10 mouse cellular contexts compared by ENCODE assay signal in genomic region chr9:103692699-103693098, GRCm38 (mm10).
DNase-seq lines count a peak whose midpoint lies in the region; ATAC-seq lines count a peak whose summit lies in the region.
"Had no signal": no experiment of that assay in that cellular context is flagged by ENCODE, and none has a peak within 500 bp of the region (broad histone marks: within the 10 kb centered on the region; RNA-seq: fewer than 3 reads in every experiment).

No protein-coding gene starts in this region.

- H3K27me3 ChIP-seq in forebrain, embryonic 15.5 days = no peaks in the 10 kb centered on the region
- H3K27me3 ChIP-seq in forebrain, embryonic 10.5 days (ENCODE audit: poor library complexity, severe bottlenecking) = peaks cover 5% of the 10 kb centered on the region; the same call in 1 of the 2 replicates
- no peaks in the 10 kb centered on the region for H3K27me3 ChIP-seq in hindbrain, embryonic 15.5 days
- H3K27me3 ChIP-seq in limb, embryonic 12.5 days = no peaks in the 10 kb centered on the region

- no peak overlapping the region for H3K4me3 ChIP-seq in forebrain, embryonic 15.5 days
- H3K4me3 ChIP-seq in forebrain, embryonic 10.5 days = no peak overlapping the region
- no peak overlapping the region for H3K4me3 ChIP-seq in hindbrain, embryonic 15.5 days
- H3K4me3 ChIP-seq in limb, embryonic 12.5 days (replicated peaks) = no peak overlapping the region

- peak overlapping the region; percentile 64 for H3K27ac ChIP-seq in forebrain, embryonic 15.5 days (replicated peaks)
- H3K27ac ChIP-seq in forebrain, embryonic 10.5 days = no peak overlapping the region
- 0 out of 2 replicates have a peak overlapping the region, but pooled peaks have one; percentile 20 for H3K27ac ChIP-seq in hindbrain, embryonic 15.5 days (replicated peaks)
- H3K27ac ChIP-seq in limb, embryonic 12.5 days = peak overlapping the region; percentile 67

- WGBS in forebrain, embryonic 15.5 days = 52% methylated on average over 4 of the region's 4 CpGs
- WGBS in forebrain, embryonic 10.5 days = 73% methylated on average over 4 of the region's 4 CpGs
- 52% methylated on average over 4 of the region's 4 CpGs for WGBS in hindbrain, embryonic 15.5 days
- 23% methylated on average over 4 of the region's 4 CpGs for WGBS in limb, embryonic 12.5 days

- H3K9ac ChIP-seq in forebrain, embryonic 15.5 days (replicated peaks) = no peak overlapping the region
- H3K9ac ChIP-seq in hindbrain, embryonic 15.5 days = no peak overlapping the region
- no peak overlapping the region for H3K9ac ChIP-seq in limb, embryonic 12.5 days (replicated peaks)

- H3K36me3 ChIP-seq in forebrain, embryonic 15.5 days = no peaks in the 10 kb centered on the region
- no peaks in the 10 kb centered on the region for H3K36me3 ChIP-seq in forebrain, embryonic 10.5 days (replicated peaks)
- no peaks in the 10 kb centered on the region for H3K36me3 ChIP-seq in hindbrain, embryonic 15.5 days
- no peaks in the 10 kb centered on the region for H3K36me3 ChIP-seq in limb, embryonic 12.5 days

- peaks cover 49% of the 10 kb centered on the region for H3K4me1 ChIP-seq in forebrain, embryonic 15.5 days
- H3K4me1 ChIP-seq in forebrain, embryonic 10.5 days = peaks cover 20% of the 10 kb centered on the region
- H3K4me1 ChIP-seq in hindbrain, embryonic 15.5 days (replicated peaks) = peaks cover 24% of the 10 kb centered on the region
- peaks cover 9% of the 10 kb centered on the region for H3K4me1 ChIP-seq in limb, embryonic 12.5 days (replicated peaks)

- no peak overlapping the region for H3K4me2 ChIP-seq in forebrain, embryonic 15.5 days (replicated peaks)
- no peak overlapping the region for H3K4me2 ChIP-seq in hindbrain, embryonic 15.5 days
- no peak overlapping the region for H3K4me2 ChIP-seq in limb, embryonic 12.5 days

- DNase-seq in forebrain, embryonic 10.5 days (ENCODE audit: extremely low spot score, low spot score) = no peak
- DNase-seq in embryo, embryonic 11.5 days (ENCODE audit: low read depth, low spot score) = peak; percentile 19
- no peak for DNase-seq in adipocyte (ENCODE audit: low spot score)
- DNase-seq in B cell, adult 2 months = no peak
- DNase-seq: gastrocnemius, postnatal 10 days; lung, postnatal 10 days had no signal

- no peaks in the 10 kb centered on the region for H3K9me3 ChIP-seq in forebrain, embryonic 15.5 days
- peaks cover 8% of the 10 kb centered on the region for H3K9me3 ChIP-seq in forebrain, embryonic 10.5 days
- H3K9me3 ChIP-seq in hindbrain, embryonic 15.5 days = no peaks in the 10 kb centered on the region
- peaks cover 8% of the 10 kb centered on the region; the same call in 1 of the 2 replicates for H3K9me3 ChIP-seq in limb, embryonic 12.5 days

- ATAC-seq in forebrain, embryonic 15.5 days (replicated peaks) = peak; percentile 42; the same call in 1 of the 2 replicates
- ATAC-seq in hindbrain, embryonic 15.5 days (ENCODE audit: low FRiP score, low read depth) = peak; percentile 74
- peak; percentile 37; the same call in 1 of the 2 replicates for ATAC-seq in limb, embryonic 12.5 days (ENCODE audit: insufficient number of reproducible peaks, insufficient read depth, low FRiP score, low TSS enrichment, low read depth)
- no peak for ATAC-seq in erythroid progenitor cell, adult 5-6 weeks (replicated peaks; ENCODE audit: low FRiP score, poor library complexity, severe bottlenecking)
